Comparison of ENCODE assay signal across 9 mouse cellular contexts in genomic region chr11:57673977-57674687, GRCm38 (mm10). TPM values are rescaled to one million over a fixed set of nuclear protein-coding genes. Genes with fewer than 3 reads are reported as not detected.
DNase-seq lines count a peak whose midpoint lies in the region; ATAC-seq and TF ChIP-seq lines count a peak whose summit lies in the region.
"Had no signal": no experiment of that assay in that cellular context is flagged by ENCODE, and none has a peak within 500 bp of the region (broad histone marks: within the 10 kb centered on the region; RNA-seq: fewer than 3 reads in every experiment).

No protein-coding gene starts in this region.

- H3K36me3 ChIP-seq in forebrain, postnatal 0 days (ENCODE audit: insufficient read depth), result no peaks in the 10 kb centered on the region
- H3K36me3 ChIP-seq in kidney, embryonic 14.5 days (ENCODE audit: control insufficient read depth, insufficient read depth, low read length), result no peaks in the 10 kb centered on the region
- H3K36me3 ChIP-seq in neural tube, embryonic 15.5 days, result no peaks in the 10 kb centered on the region

- no peak for TF ChIP-seq CTCF in forebrain, postnatal 0 days (IDR thresholded peaks at IDR 0.05; ENCODE audit: low read depth)

- no peaks in the 10 kb centered on the region for H3K27me3 ChIP-seq in forebrain, postnatal 0 days (ENCODE audit: insufficient read depth, low read length)
- no peaks in the 10 kb centered on the region for H3K27me3 ChIP-seq in kidney, embryonic 14.5 days (ENCODE audit: control insufficient read depth, insufficient read depth, low read length)
- H3K27me3 ChIP-seq in neural tube, embryonic 15.5 days (replicated peaks), result no peaks in the 10 kb centered on the region

- 0 out of 2 replicates have a peak overlapping the region, but pooled peaks have one; percentile 23 for H3K27ac ChIP-seq in forebrain, postnatal 0 days (ENCODE audit: low read depth, low read length)
- peak overlapping the region; percentile 93 for H3K27ac ChIP-seq in kidney, embryonic 14.5 days (ENCODE audit: low read depth, low read length)
- H3K27ac ChIP-seq in neural tube, embryonic 15.5 days (replicated peaks), result peak overlapping the region; percentile 66

- no peak overlapping the region for H3K9ac ChIP-seq in forebrain, postnatal 0 days
- H3K9ac ChIP-seq in kidney, embryonic 14.5 days (ENCODE audit: low read depth, low read length), result no peak overlapping the region
- no peak overlapping the region for H3K9ac ChIP-seq in neural tube, embryonic 15.5 days (replicated peaks)

- 67% methylated on average over 12 of the region's 12 CpGs for WGBS in forebrain, postnatal 0 days
- 44% methylated on average over 12 of the region's 12 CpGs for WGBS in kidney, embryonic 14.5 days
- WGBS in neural tube, embryonic 15.5 days, result 82% methylated on average over 12 of the region's 12 CpGs

- peak; percentile 26 for DNase-seq in right cerebral cortex, adult 18-20 months
- DNase-seq in right cerebral cortex, postnatal 14 days, result no peak
- DNase-seq in forebrain, postnatal 0 days, result no peak
- no peak for DNase-seq in spleen, postnatal 14 days (ENCODE audit: low spot score in 2 of 2)
- DNase-seq in thymus, postnatal 0 days (ENCODE audit: low spot score), result no peak
- DNase-seq in spleen, adult 12 weeks (ENCODE audit: low spot score), result no peak

- ATAC-seq in forebrain, postnatal 0 days, result no peak
- no peak for ATAC-seq in kidney, embryonic 14.5 days (ENCODE audit: low FRiP score, low TSS enrichment)
- ATAC-seq in neural tube, embryonic 15.5 days (ENCODE audit: low FRiP score), result no peak

- H3K4me1 ChIP-seq in forebrain, postnatal 0 days (ENCODE audit: insufficient read depth), result no peaks in the 10 kb centered on the region
- peaks cover 44% of the 10 kb centered on the region for H3K4me1 ChIP-seq in kidney, embryonic 14.5 days (ENCODE audit: control insufficient read depth, insufficient read depth, low read length)
- H3K4me1 ChIP-seq in neural tube, embryonic 15.5 days, result 0 out of 2 replicates have a peak, but pooled peaks cover 3% of the 10 kb centered on the region

- no peak overlapping the region for H3K4me3 ChIP-seq in forebrain, postnatal 0 days (ENCODE audit: low read depth, low read length)
- no peak overlapping the region for H3K4me3 ChIP-seq in kidney, embryonic 14.5 days (ENCODE audit: low read length)
- no peak overlapping the region for H3K4me3 ChIP-seq in neural tube, embryonic 15.5 days (replicated peaks)
- H3K4me3 ChIP-seq: myocyte had no signal

- H3K4me2 ChIP-seq in forebrain, postnatal 0 days (ENCODE audit: low read depth), result no peak overlapping the region
- no peak overlapping the region for H3K4me2 ChIP-seq in kidney, embryonic 14.5 days (replicated peaks; ENCODE audit: low read depth, low read length)
- H3K4me2 ChIP-seq in neural tube, embryonic 15.5 days, result no peak overlapping the region

- no peaks in the 10 kb centered on the region for H3K9me3 ChIP-seq in forebrain, postnatal 0 days (ENCODE audit: low read length)
- H3K9me3 ChIP-seq in kidney, embryonic 14.5 days (ENCODE audit: control insufficient read depth, low read length), result no peaks in the 10 kb centered on the region
- no peaks in the 10 kb centered on the region for H3K9me3 ChIP-seq in neural tube, embryonic 15.5 days (replicated peaks)

RNA-seq across cellular contexts. Expression of gene Galnt10, which starts 28.9 kb away (rescaled TPM):
- total RNA-seq in forebrain, postnatal 0 days (2014; rRNA removed), result 14.5 and 20.7 TPM in 2 replicates
- 8.0 and 9.5 TPM in 2 replicates for polyA plus RNA-seq in forebrain, postnatal 0 days (2015; fragmentation: Nextera tagmentation; extraction: Ambion mirVana)
- 7.3 and 13.0 TPM in 2 replicates for polyA plus RNA-seq in kidney, embryonic 14.5 days (2014; fragmentation: Nextera tagmentation; extraction: Ambion mirVana)
- polyA plus RNA-seq in neural tube, embryonic 15.5 days (2015; fragmentation: Nextera tagmentation; extraction: Ambion mirVana), result 11.7 and 12.7 TPM in 2 replicates
- polyA plus RNA-seq in thymus, postnatal 0 days (2015; fragmentation: Nextera tagmentation; extraction: Ambion mirVana), result 22.9 and 25.1 TPM in 2 replicates

Comparison
In these comparisons a context has a peak if more than half of its experiments do, and no peak if none do; other contexts are left out.
1. H3K27ac ChIP-seq: peak in every context shown above with its lines; median percentile 93 in kidney, embryonic 14.5 days; 66 in neural tube, embryonic 15.5 days; 23 in forebrain, postnatal 0 days.